Mouse (Mus musculus): ENCODE measurements at regions not wholly inside any gene's neighbourhood (a gene's known extent, or its start where the extent isn't known, plus 50 kb on each side); places are given as distances from the start of the nearest gene placed in this dataset.

DNA sequence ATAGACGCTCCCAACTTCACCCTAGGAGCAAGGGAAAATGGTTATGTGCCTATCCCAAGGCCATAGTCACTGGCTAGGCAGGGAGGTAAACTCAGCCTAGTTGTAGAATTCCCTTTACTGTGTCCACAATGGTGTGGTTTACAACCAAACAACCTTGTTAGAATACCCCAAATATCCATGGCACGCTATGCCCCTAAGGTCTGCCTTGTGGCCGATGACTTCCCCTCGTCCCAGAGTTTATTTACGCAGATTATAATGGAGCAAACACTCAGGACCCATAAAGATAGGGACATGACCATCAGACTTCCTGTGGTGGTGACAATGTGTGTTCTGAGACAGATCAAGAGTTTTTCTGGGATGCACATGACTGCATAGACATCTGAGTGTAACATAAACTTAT lies 231.5 kb upstream of the Vstm2b start:
- TF ChIP-seq CTCF (IDR thresholded peaks at IDR 0.05; ENCODE audit: low read depth) (no peak), EP300 (IDR thresholded peaks at IDR 0.05; ENCODE audit: low read depth) (no peak)

Measured in liver, postnatal 0 days (tissue).